Mouse (Mus musculus) kidney, adult 2 months (tissue): ENCODE results near the gene Tln2.

Experiments
- CTCF ChIP-seq: fragments of 200-500 bp; conservative IDR thresholded peaks from 2 replicates; pipeline ENCODE4 v1.5.1; 2011; ENCODE audit warnings: low read depth, mild to moderate bottlenecking, control low read depth, low read length, moderate library complexity, mixed read lengths; ENCODE audit not compliant: insufficient read depth, insufficient read length
- POLR2A ChIP-seq: fragments of 200-500 bp; IDR thresholded peaks from one replicate; pipeline ENCODE4 v1.6.1; 2011; ENCODE audit warnings: low read depth, low read length, control low read depth

DNA sequence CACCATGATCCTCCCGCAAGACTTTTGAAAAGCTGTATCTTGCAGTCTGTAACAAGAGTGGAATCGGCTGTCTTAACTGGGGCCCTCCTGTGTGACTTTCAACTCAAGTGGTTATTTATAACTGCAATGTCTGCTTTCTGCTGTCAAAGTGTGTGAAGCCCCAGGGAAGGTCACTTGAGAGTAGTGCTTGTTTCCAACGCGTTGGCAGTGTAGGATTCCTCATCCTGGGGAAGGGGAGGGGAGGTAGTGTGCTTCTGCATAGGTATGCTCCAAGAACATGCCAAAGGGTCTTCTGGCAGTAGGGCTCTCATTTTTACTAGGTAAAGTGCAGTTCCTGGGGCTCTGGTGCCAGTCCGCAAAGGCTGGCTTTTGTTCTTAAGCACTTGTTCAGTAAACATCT lies 29.9 kb downstream of the Tln2 start:
- no peak for TF ChIP-seq POLR2A
- TF ChIP-seq CTCF = no peak
